Mouse (Mus musculus) embryonic facial prominence, embryonic 14.5 days (tissue): ENCODE results near the gene Card11. TPM values are rescaled to one million over a fixed set of nuclear protein-coding genes. Genes with fewer than 3 reads are reported as not detected.
A peak's percentile ranks its signal among the peaks of the same experiment; 100 is the strongest.

Experiments used
- ATAC-seq: fragments of 200-750 bp; cut with Nextera tagmentation; 2 replicates; pipeline ENCODE4 v1.8.0; 2017; ENCODE audit warnings: low read depth, moderate number of reproducible peaks, moderate TSS enrichment
- DNase-seq: peaks from one replicate; pipeline ENCODE4 v3.0.0-alpha.2; 2015; ENCODE audit warnings: low spot score
- H3K27ac ChIP-seq: fragments of 300-500 bp; sonication (generic); replicated peaks from 2 replicates; pipeline ENCODE4 v1.5.1; 2014; ENCODE audit warnings: low read depth, mild to moderate bottlenecking, low read length, moderate library complexity
- H3K27me3 ChIP-seq: fragments of 300-500 bp; sonication (generic); replicated peaks from 2 replicates; pipeline ENCODE4 v1.6.1; 2014; ENCODE audit warnings: low read length; ENCODE audit not compliant: control insufficient read depth, insufficient read depth
- H3K36me3 ChIP-seq: fragments of 300-500 bp; sonication (generic); 2 replicates; pipeline ENCODE4 v1.6.1; 2014; ENCODE audit warnings: low read length, mixed read lengths; ENCODE audit not compliant: control insufficient read depth, insufficient read depth
- H3K4me1 ChIP-seq: fragments of 300-500 bp; sonication (generic); 2 replicates; pipeline ENCODE4 v1.6.1; 2014; ENCODE audit warnings: antibody characterized with exemption, low read length; ENCODE audit not compliant: control insufficient read depth, insufficient read depth
- H3K4me2 ChIP-seq: fragments of 300-500 bp; sonication (generic); 2 replicates; pipeline ENCODE4 v1.6.1; 2014; ENCODE audit warnings: low read depth, mild to moderate bottlenecking, low read length, moderate library complexity, mixed read lengths
- H3K4me3 ChIP-seq: fragments of 300-500 bp; sonication (generic); 2 replicates; pipeline ENCODE4 v1.5.1; 2014; ENCODE audit warnings: low read depth, mild to moderate bottlenecking, low read length
- H3K9ac ChIP-seq: fragments of 300-500 bp; sonication (generic); 2 replicates; pipeline ENCODE4 v1.6.1; 2014; ENCODE audit warnings: low read depth, mild to moderate bottlenecking, low read length, moderate library complexity, mixed read lengths
- H3K9me3 ChIP-seq: fragments of 300-500 bp; sonication (generic); 2 replicates; pipeline ENCODE4 v1.6.1; 2016; ENCODE audit warnings: low read length; ENCODE audit not compliant: control insufficient read depth
- WGBS: fragments of 180-500 bp; shearing (Covaris S2); extraction: QIAGEN DNeasy Blood & Tissue Kit; methylation state at CpG from one replicate; pipeline ENCODE4 v1.1.7; 2014; 5-methylcytosine and 5-hydroxymethylcytosine counted together
- polyA plus RNA-seq: library from polyadenylated mRNA; unstranded; fragments of >200 nt; fragmentation: Nextera tagmentation; extraction: Ambion mirVana; gene quantifications from 2 replicates; pipeline ENCODE4 v1.2.1, GENCODE M21; 2014

Gene Card11
- polyA plus RNA-seq, 1 experiment from 2014 or later: 0.10 TPM

DNA sequence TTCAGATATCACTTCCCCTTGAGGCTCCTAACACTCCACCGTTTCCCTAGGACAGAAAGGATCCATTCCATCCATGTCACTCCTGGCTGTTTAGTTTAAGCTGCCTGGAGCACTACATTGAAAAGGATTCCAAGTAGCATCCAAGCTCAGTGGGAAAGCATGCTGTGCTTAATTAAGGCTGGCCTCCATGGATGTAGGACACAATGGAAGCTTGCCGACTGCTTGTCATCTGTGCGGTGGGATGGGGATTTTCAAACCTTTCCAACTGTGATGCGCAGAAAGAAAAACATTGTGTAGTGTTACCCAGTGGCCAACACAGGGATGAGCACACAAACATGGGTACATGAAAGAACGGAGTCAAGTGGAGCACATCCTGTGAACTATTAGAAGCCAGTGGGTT is 89.5 kb downstream of the Card11 start:
- no peaks in the 10 kb centered on the region for H3K27me3 ChIP-seq
- ATAC-seq: no peak
- H3K27ac ChIP-seq: no peak overlapping the region
- no peak for DNase-seq
- H3K4me3 ChIP-seq: no peak overlapping the region
- peaks cover 6% of the 10 kb centered on the region; the same call in 1 of the 2 replicates for H3K9me3 ChIP-seq
- H3K9ac ChIP-seq: no peak overlapping the region
- H3K36me3 ChIP-seq: no peaks in the 10 kb centered on the region
- H3K4me1 ChIP-seq: no peaks in the 10 kb centered on the region
- 82% methylated on average over 5 of the region's 5 CpGs for WGBS
- H3K4me2 ChIP-seq: no peak overlapping the region

GRCm38 (mm10) chr5:140900866-140901265 is 99.5 kb downstream of the Card11 start:
- DNase-seq (no peak), ATAC-seq (no peak)
- 84% methylated on average over 13 of the region's 13 CpGs for WGBS
- Histone ChIP-seq H3K36me3 (no peaks in the 10 kb centered on the region), H3K4me1 (no peaks in the 10 kb centered on the region), H3K4me3 (no peak overlapping the region), H3K4me2 (no peak overlapping the region), H3K27ac (no peak overlapping the region), H3K9ac (no peak overlapping the region), H3K9me3 (no peaks in the 10 kb centered on the region), H3K27me3 (no peaks in the 10 kb centered on the region)

DNA sequence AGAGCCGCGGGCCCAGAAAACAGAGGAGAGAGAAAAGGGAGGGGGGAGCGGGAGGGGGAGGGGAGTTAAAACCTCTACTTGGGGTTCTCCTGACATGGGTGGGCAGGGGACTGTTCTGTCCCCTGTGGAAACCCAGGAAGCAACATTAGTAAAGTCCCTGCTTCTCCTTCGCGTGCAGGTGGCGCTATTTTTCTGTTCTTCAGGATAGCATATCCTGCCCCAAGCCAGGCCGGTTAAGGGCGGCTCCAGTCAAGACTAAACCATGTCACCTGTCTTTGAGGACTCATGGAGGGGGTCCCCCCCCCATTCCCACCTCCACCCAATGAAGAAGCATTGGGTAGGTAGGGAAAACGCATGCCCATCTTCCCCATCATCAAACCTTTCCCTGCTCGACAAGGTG is 109.3 kb downstream of the Card11 start:
- 42% methylated on average over 9 of the region's 10 CpGs for WGBS
- Histone ChIP-seq H3K36me3 (no peaks in the 10 kb centered on the region), H3K4me3 (no peak overlapping the region), H3K4me2 (no peak overlapping the region), H3K9ac (no peak overlapping the region), H3K4me1 (0 out of 2 replicates have a peak, but pooled peaks cover 4% of the 10 kb centered on the region), H3K27ac (no peak overlapping the region), H3K27me3 (no peaks in the 10 kb centered on the region), H3K9me3 (no peaks in the 10 kb centered on the region)
- ATAC-seq (no peak), DNase-seq (no peak)

- peak; percentile 88 for ATAC-seq
- Histone ChIP-seq H3K27ac (no peak overlapping the region), H3K36me3 (no peaks in the 10 kb centered on the region), H3K4me2 (no peak overlapping the region), H3K4me3 (no peak overlapping the region), H3K27me3 (no peaks in the 10 kb centered on the region), H3K4me1 (0 out of 2 replicates have a peak, but pooled peaks cover 4% of the 10 kb centered on the region), H3K9me3 (no peaks in the 10 kb centered on the region), H3K9ac (no peak overlapping the region)
- DNase-seq: peak; percentile 74
- 54% methylated on average over 14 of the region's 14 CpGs for WGBS
Observed at GRCm38 (mm10) chr5:140890050-140890449, 110.3 kb downstream of the Card11 start.

GRCm38 (mm10) chr5:140889539-140889938 is 110.8 kb downstream of the Card11 start:
- DNase-seq (no peak), ATAC-seq (no peak)
- Histone ChIP-seq H3K27me3 (no peaks in the 10 kb centered on the region), H3K4me2 (no peak overlapping the region), H3K9ac (no peak overlapping the region), H3K27ac (no peak overlapping the region), H3K36me3 (no peaks in the 10 kb centered on the region), H3K9me3 (no peaks in the 10 kb centered on the region), H3K4me3 (no peak overlapping the region), H3K4me1 (0 out of 2 replicates have a peak, but pooled peaks cover 4% of the 10 kb centered on the region)
- 47% methylated on average over 8 of the region's 8 CpGs for WGBS

DNA sequence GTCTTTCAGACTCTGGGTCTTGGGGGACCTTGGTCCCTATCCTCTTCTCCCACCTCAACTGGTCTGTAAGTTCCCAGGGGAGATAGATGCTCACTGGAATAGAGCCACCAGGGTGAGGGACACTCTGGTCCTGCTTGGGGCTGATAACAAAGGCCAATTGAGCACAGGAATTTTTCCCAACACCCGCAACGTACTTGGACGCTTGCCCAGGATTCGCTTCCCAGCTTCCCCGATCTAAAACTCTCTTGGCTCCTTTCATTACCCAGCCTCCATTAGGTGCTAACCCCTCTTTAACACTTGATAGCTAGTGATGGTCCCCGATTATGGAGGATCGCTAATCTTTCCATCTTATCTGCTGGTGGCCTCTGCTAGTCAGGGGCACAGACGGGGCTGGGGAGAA is 112.5 kb downstream of the Card11 start:
- WGBS: 70% methylated on average over 8 of the region's 8 CpGs
- Histone ChIP-seq H3K4me1 (0 out of 2 replicates have a peak, but pooled peaks cover 4% of the 10 kb centered on the region), H3K9ac (no peak overlapping the region), H3K36me3 (no peaks in the 10 kb centered on the region), H3K27ac (no peak overlapping the region), H3K4me3 (no peak overlapping the region), H3K27me3 (no peaks in the 10 kb centered on the region), H3K4me2 (no peak overlapping the region), H3K9me3 (no peaks in the 10 kb centered on the region)
- ATAC-seq (no peak), DNase-seq (no peak)

DNA sequence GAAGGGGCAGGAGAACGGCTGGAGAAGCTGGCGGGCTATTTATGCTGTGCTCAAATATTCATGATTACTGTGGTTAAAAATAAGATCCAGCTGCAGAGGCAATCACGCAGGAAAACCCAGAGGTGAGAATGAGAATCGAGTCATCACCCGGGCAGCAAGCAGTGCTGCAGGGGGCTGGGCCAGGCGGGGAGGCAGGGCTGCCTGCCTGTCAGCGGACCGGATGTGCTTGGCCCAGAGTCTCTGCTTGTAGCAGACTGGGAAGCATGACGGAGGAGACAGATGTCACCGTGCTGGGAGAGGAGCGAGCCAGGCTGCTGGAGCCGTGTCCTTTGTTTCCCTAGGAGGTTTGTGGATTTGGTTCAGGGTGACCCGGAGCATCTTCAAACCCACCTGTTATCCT is 115.4 kb downstream of the Card11 start:
- Histone ChIP-seq H3K4me3 (no peak overlapping the region), H3K4me1 (0 out of 2 replicates have a peak, but pooled peaks cover 1% of the 10 kb centered on the region), H3K4me2 (no peak overlapping the region), H3K27ac (no peak overlapping the region), H3K27me3 (no peaks in the 10 kb centered on the region), H3K36me3 (no peaks in the 10 kb centered on the region), H3K9ac (no peak overlapping the region), H3K9me3 (no peaks in the 10 kb centered on the region)
- DNase-seq (peak; percentile 35), ATAC-seq (no peak)
- WGBS: 34% methylated on average over 13 of the region's 13 CpGs

GRCm38 (mm10) chr5:140882391-140882790 is 118.0 kb downstream of the Card11 start:
- 69% methylated on average over 4 of the region's 4 CpGs for WGBS
- Histone ChIP-seq H3K4me2 (no peak overlapping the region), H3K9ac (no peak overlapping the region), H3K27ac (no peak overlapping the region), H3K27me3 (no peaks in the 10 kb centered on the region), H3K4me1 (no peaks in the 10 kb centered on the region), H3K9me3 (no peaks in the 10 kb centered on the region), H3K36me3 (no peaks in the 10 kb centered on the region), H3K4me3 (no peak overlapping the region)
- no peak for DNase-seq
- ATAC-seq: no peak

DNA sequence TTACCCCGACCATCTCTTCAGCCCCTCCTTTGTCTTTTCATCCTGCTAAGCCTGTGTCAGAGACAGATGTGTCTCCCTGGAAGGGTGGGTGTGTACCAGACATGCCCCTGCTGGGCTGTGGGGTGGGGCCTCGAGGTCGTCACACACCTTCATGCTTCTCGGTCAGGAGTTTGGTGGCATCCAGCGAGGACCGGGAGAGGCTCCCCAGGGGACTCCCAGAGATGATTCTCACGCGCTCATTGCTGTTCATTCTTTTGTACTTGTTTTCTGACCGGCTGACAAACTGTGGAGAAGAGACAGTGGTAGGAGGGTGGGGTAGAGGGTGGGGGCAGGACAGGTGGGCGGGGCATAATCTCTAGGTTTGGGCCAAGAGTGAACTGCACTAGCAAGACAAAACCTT is 120.2 kb downstream of the Card11 start:
- WGBS: 50% methylated on average over 10 of the region's 10 CpGs
- no peak overlapping the region for H3K9ac ChIP-seq
- ATAC-seq (no peak), DNase-seq (no peak)
- H3K4me3 ChIP-seq: no peak overlapping the region
- no peaks in the 10 kb centered on the region for H3K27me3 ChIP-seq
- no peak overlapping the region for H3K4me2 ChIP-seq
- H3K27ac ChIP-seq: no peak overlapping the region
- no peaks in the 10 kb centered on the region for H3K36me3 ChIP-seq
- no peaks in the 10 kb centered on the region for H3K4me1 ChIP-seq
- H3K9me3 ChIP-seq: no peaks in the 10 kb centered on the region
